Comparison of ENCODE assay signal across 13 mouse cellular contexts in genomic region chr14:23786687-23787073, GRCm38 (mm10).
DNase-seq lines count a peak whose midpoint lies in the region; ATAC-seq and TF ChIP-seq lines count a peak whose summit lies in the region.
"Had no signal": no experiment of that assay in that cellular context is flagged by ENCODE, and none has a peak within 500 bp of the region (broad histone marks: within the 10 kb centered on the region; RNA-seq: fewer than 3 reads in every experiment).

No protein-coding gene starts in this region.

- intact Hi-C loops in gastrocnemius, postnatal 36 days (cut with DNase I) = no loop called here

- no peak overlapping the region for H3K4me2 ChIP-seq in lung, postnatal 0 days (replicated peaks; ENCODE audit: low read depth, low read length)
- H3K4me2 ChIP-seq in stomach, postnatal 0 days (replicated peaks; ENCODE audit: low read depth) = no peak overlapping the region
- H3K4me2 ChIP-seq in forebrain, embryonic 12.5 days = no peak overlapping the region

- no peaks in the 10 kb centered on the region for H3K36me3 ChIP-seq in lung, postnatal 0 days (ENCODE audit: insufficient read depth, low read length)
- H3K36me3 ChIP-seq in stomach, postnatal 0 days (ENCODE audit: control insufficient read depth, insufficient read depth, low read length) = no peaks in the 10 kb centered on the region
- no peaks in the 10 kb centered on the region for H3K36me3 ChIP-seq in forebrain, embryonic 12.5 days (replicated peaks)

- 22% methylated on average over 1 of the region's 1 CpGs for WGBS in lung, postnatal 0 days
- WGBS in stomach, postnatal 0 days = 29% methylated on average over 1 of the region's 1 CpGs
- WGBS in forebrain, embryonic 12.5 days = 74% methylated on average over 1 of the region's 1 CpGs

- H3K4me1 ChIP-seq in lung, postnatal 0 days (ENCODE audit: insufficient read depth, low read depth, low read length) = peaks cover 3% of the 10 kb centered on the region; the same call in 1 of the 2 replicates
- no peaks in the 10 kb centered on the region for H3K4me1 ChIP-seq in stomach, postnatal 0 days (replicated peaks; ENCODE audit: control insufficient read depth, insufficient read depth)
- H3K4me1 ChIP-seq in forebrain, embryonic 12.5 days = peaks cover 5% of the 10 kb centered on the region

- no peak overlapping the region for H3K4me3 ChIP-seq in lung, postnatal 0 days (ENCODE audit: low read depth, low read length)
- no peak overlapping the region for H3K4me3 ChIP-seq in stomach, postnatal 0 days (ENCODE audit: low read depth, low read length)
- H3K4me3 ChIP-seq in forebrain, embryonic 12.5 days (replicated peaks) = no peak overlapping the region

- DNase-seq in lung, postnatal 0 days (ENCODE audit: low spot score) = peak; percentile 18
- no peak for DNase-seq in lung, postnatal 14 days
- peak; percentile 30 for DNase-seq in kidney, adult 11 months
- DNase-seq in kidney, postnatal 36 days = peak; percentile 14
- no peak for DNase-seq in stomach, postnatal 0 days (ENCODE audit: low spot score)
- no peak for DNase-seq in gastrocnemius, postnatal 36 days
- DNase-seq in right cerebral cortex, postnatal 4 days = no peak
- DNase-seq: cerebellum, adult 11 months; lung, adult 18-20 months had no signal

- H3K9ac ChIP-seq in lung, postnatal 0 days (replicated peaks; ENCODE audit: low read depth) = no peak overlapping the region
- no peak overlapping the region for H3K9ac ChIP-seq in stomach, postnatal 0 days (ENCODE audit: low read length)
- no peak overlapping the region for H3K9ac ChIP-seq in forebrain, embryonic 12.5 days

- TF ChIP-seq EP300 in lung, postnatal 0 days (IDR thresholded peaks at IDR 0.05) = no peak
- no peak for TF ChIP-seq EP300 in stomach, postnatal 0 days (optimal IDR thresholded peaks at IDR 0.05)

- no peak for TF ChIP-seq CTCF in lung, postnatal 0 days (IDR thresholded peaks at IDR 0.05)
- no peak for TF ChIP-seq CTCF in stomach, postnatal 0 days (IDR thresholded peaks at IDR 0.05; ENCODE audit: low read depth)

- no peaks in the 10 kb centered on the region for H3K27me3 ChIP-seq in lung, postnatal 0 days (replicated peaks; ENCODE audit: insufficient read depth, low read length)
- no peaks in the 10 kb centered on the region for H3K27me3 ChIP-seq in stomach, postnatal 0 days (ENCODE audit: control insufficient read depth, insufficient read depth, low read length)
- no peaks in the 10 kb centered on the region for H3K27me3 ChIP-seq in forebrain, embryonic 12.5 days

- H3K27ac ChIP-seq in lung, postnatal 0 days (ENCODE audit: low read length) = no peak overlapping the region
- no peak overlapping the region for H3K27ac ChIP-seq in stomach, postnatal 0 days (replicated peaks)
- no peak overlapping the region for H3K27ac ChIP-seq in forebrain, embryonic 12.5 days

- no peak for ATAC-seq in lung, postnatal 0 days
- 0 out of 2 replicates have a peak, but pooled peaks have one; percentile 32 for ATAC-seq in stomach, postnatal 0 days (ENCODE audit: low FRiP score, low TSS enrichment)
- no peak for ATAC-seq in forebrain, embryonic 12.5 days (ENCODE audit: low FRiP score)
- ATAC-seq: forebrain, embryonic 16.5 days; hindbrain, embryonic 16.5 days; midbrain, embryonic 16.5 days had no signal

- no peaks in the 10 kb centered on the region for H3K9me3 ChIP-seq in lung, postnatal 0 days (ENCODE audit: low read length)
- no peaks in the 10 kb centered on the region for H3K9me3 ChIP-seq in stomach, postnatal 0 days (ENCODE audit: control insufficient read depth, low read length)
- no peaks in the 10 kb centered on the region for H3K9me3 ChIP-seq in forebrain, embryonic 12.5 days

Comparison
In these comparisons a context has a peak if more than half of its experiments do, and no peak if none do; other contexts are left out.
1. DNase-seq: peak in lung, postnatal 0 days (single experiment), kidney, adult 11 months (single experiment) and kidney, postnatal 36 days (2 of 2); none in lung, postnatal 14 days (single experiment), stomach, postnatal 0 days (single experiment), gastrocnemius, postnatal 36 days (0 of 2) and right cerebral cortex, postnatal 4 days (single experiment).